Mouse (Mus musculus) lung, adult 2 months (tissue): ENCODE data around the gene AC124502.3.

Experiments
- CTCF ChIP-seq: fragments of 200-500 bp; IDR thresholded peaks from 2 replicates; pipeline ENCODE4 v1.5.1; 2011; ENCODE audit warnings: mild to moderate bottlenecking, low read length, control low read depth; ENCODE audit not compliant: insufficient read depth
- POLR2A ChIP-seq: fragments of 200-500 bp; IDR thresholded peaks from 2 replicates; pipeline ENCODE4 v1.6.1; 2011; ENCODE audit warnings: low read depth, mild to moderate bottlenecking, control low read depth, low read length, borderline replicate concordance; ENCODE audit errors: extremely low read depth

DNA sequence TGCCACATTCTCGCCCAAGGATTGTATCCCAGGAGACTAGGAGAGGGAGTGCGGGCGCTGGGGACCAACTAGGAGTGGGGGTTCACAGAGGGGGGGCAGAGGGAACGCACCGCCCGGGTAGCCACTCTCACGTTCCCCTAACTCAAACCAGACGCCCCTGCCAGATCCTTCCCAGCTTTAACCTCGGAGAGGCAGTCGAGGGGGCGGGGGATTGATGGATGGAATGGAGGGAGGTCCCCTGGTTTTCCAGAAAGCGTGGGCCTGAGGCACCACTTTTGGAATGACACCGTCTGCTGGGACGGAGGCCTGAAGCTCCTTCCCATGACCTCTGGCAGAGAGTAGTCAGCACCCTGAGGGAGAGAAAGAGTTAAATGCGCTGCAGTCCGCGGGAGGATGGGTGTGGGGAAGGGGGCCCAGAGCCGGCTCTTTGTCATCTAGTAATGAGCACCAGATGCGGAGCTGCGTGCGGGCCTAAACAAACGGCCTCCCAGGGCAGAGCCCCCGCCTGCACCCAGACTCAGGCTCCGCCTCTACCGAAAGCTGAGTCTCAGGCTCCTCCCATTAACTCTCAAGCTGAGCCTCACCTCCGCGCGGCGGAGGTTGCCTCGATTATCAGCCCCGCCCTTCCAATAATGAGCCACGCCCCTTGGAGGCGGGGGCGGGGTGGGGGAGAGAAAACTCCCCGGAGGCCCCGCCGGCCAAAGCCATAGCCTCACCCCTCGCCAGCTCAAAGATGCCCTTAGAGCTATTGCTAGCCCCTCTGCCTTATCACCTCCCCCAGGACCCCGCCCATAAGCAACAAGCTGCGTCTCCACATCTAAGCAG is 33.1 kb downstream of the AC124502.3 start:
- TF ChIP-seq POLR2A (no peak), CTCF (no peak)
